Mouse (Mus musculus) hematopoietic stem cell, adult 5-6 weeks (primary cell): ENCODE results near the gene Gstm3. TPM values are rescaled to one million over a fixed set of nuclear protein-coding genes. Genes with fewer than 3 reads are reported as not detected.
"Not testable (repeated sequence)": the region's sequence is repeated elsewhere in the genome, so short reads cannot be mapped to it uniquely, and the experiment has no call there.

Experiments
- ATAC-seq, 2 experiments: fragments of 125-278 bp in 1 of 2; replicated peaks in 1 of 2; 2 replicates each; pipeline ENCODE4 v1.8.0; 2016 to 2017; ENCODE audit warnings: inconsistent platforms in 2 of 2, mild to moderate bottlenecking in 2 of 2, moderate number of reproducible peaks in 2 of 2, low read depth in 1 of 2, moderate TSS enrichment in 1 of 2; ENCODE audit not compliant: low FRiP score in 2 of 2, poor library complexity in 2 of 2, severe bottlenecking in 2 of 2, insufficient read depth in 1 of 2, low TSS enrichment in 1 of 2
- total RNA-seq: library from RNA; stranded (forward); fragments of 172-1452, 232-1000 nt; gene quantifications from 2 replicates; pipeline ENCODE4 v1.2.3, GENCODE M21; 2017

The Gstm3 gene
- total RNA-seq, 1 experiment from 2014 or later = not detected

GRCm38 (mm10) chr3:107983771-107984170, 14.7 kb upstream of the Gstm3 start:
- no peak for ATAC-seq

- ATAC-seq = no peak
These were observed 13.6 kb upstream of the Gstm3 start for GRCm38 (mm10) chr3:107982726-107983125.

- no peak for ATAC-seq
These were observed 12.2 kb upstream of the Gstm3 start for GRCm38 (mm10) chr3:107981261-107981660.

- ATAC-seq = no peak
These were observed 8.6 kb upstream of the Gstm3 start for GRCm38 (mm10) chr3:107977691-107978090.

- ATAC-seq = no peak
These were observed 5.2 kb upstream of the Gstm3 start for GRCm38 (mm10) chr3:107974237-107974636.

- ATAC-seq = no peak
These were observed 3.0 kb upstream of the Gstm3 start for GRCm38 (mm10) chr3:107972070-107972469.

GRCm38 (mm10) chr3:107971101-107971500, 2.0 kb upstream of the Gstm3 start:
- not testable (repeated sequence) for ATAC-seq

- ATAC-seq = no peak
These were observed 2.5 kb downstream of the Gstm3 start for GRCm38 (mm10) chr3:107966631-107967030.

- no peak for ATAC-seq
These were observed 3.5 kb downstream of the Gstm3 start for GRCm38 (mm10) chr3:107965592-107965991.

- peak; percentile 56 to 70 for ATAC-seq
These were observed 4.3 kb downstream of the Gstm3 start for GRCm38 (mm10) chr3:107964656-107965308.

- ATAC-seq = no peak
These were observed 5.1 kb downstream of the Gstm3 start for GRCm38 (mm10) chr3:107964026-107964425.

- not testable (repeated sequence) for ATAC-seq
These were observed 13.8 kb downstream of the Gstm3 start for GRCm38 (mm10) chr3:107955260-107955659.

- no peak for ATAC-seq
These were observed 15.2 kb downstream of the Gstm3 start for GRCm38 (mm10) chr3:107953906-107954305.

GRCm38 (mm10) chr3:107953328-107953755, 15.7 kb downstream of the Gstm3 start:
- ATAC-seq = peak; percentile 71 to 74

- ATAC-seq = no peak
These were observed 18.6 kb downstream of the Gstm3 start for GRCm38 (mm10) chr3:107950531-107950930.

- ATAC-seq = not testable (repeated sequence)
These were observed 19.6 kb downstream of the Gstm3 start for GRCm38 (mm10) chr3:107949461-107949860.

GRCm38 (mm10) chr3:107945729-107946128, 23.4 kb downstream of the Gstm3 start:
- ATAC-seq = no peak

GRCm38 (mm10) chr3:107943239-107943990, 25.7 kb downstream of the Gstm3 start, which contains the start of gene Gstm6:
Gene Gstm6 (minus strand): TSS chr3:107943749.
- no peak for ATAC-seq
